Mouse (Mus musculus): Measurements from ENCODE around the gene Ntn1. TPM values are rescaled to one million over a fixed set of nuclear protein-coding genes. Genes with fewer than 3 reads are reported as not detected.
A peak's percentile ranks its signal among the peaks of the same experiment; 100 is the strongest.

The Ntn1 gene
- polyA plus RNA-seq, 1 experiment from 2014 or later = 3.2 TPM

DNA sequence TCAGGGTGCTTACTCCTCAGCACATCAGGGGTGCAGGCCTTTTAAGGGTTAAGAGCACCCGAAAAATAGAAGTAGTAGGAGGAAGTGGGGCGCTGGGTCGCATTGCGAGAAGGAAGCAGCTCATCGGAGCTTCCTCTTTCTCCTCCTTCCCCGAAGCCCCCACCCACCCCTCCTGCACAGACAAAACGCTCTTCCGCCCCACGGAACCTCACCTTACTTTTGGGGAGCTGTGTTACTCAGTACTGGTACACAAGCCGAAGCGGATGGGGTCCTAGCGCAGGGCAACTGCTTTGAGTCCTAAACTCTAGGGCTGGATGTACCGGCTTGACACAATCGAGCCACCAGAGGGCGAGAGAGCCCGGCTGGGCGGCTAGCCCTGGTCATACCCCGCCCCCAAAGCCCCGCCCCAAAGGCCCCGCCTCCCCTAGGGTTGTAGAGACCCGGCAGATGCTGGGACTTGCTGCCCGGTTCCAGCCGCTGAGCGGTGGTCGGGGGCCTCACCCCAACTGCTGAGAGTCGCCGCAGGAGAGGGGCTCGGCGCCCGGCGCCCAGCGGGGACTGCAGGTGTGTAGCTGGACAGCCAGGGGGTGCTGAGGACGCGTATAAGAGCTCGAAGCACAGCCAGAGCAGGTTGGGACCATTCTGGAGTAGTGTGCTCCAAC lies 31.2 kb upstream of the Ntn1 start, which contains the start of gene Pik3r5:
Gene Pik3r5 (plus strand): TSS at position 423 of the 662 bp plus-strand sequence.
- Histone ChIP-seq H3K27me3 (ENCODE audit: insufficient read depth, low read length) (0 out of 2 replicates have a peak, but pooled peaks cover 3% of the 10 kb centered on the region), H3K4me1 (ENCODE audit: insufficient read depth) (no peaks in the 10 kb centered on the region), H3K9me3 (ENCODE audit: low read depth, low read length) (no peaks in the 10 kb centered on the region), H3K4me2 (peak within 1 kb of the TSS; percentile 75), H3K4me3 (ENCODE audit: low read depth, low read length) (peak within 1 kb of the TSS; percentile 44), H3K36me3 (ENCODE audit: insufficient read depth) (no peaks in the 10 kb centered on the region), H3K9ac (peak within 1 kb of the TSS; percentile 52), H3K27ac (ENCODE audit: low read depth) (no peak within 1 kb of the TSS)
- DNase-seq = peak; percentile 93
- TF ChIP-seq CTCF (IDR thresholded peaks at IDR 0.05; ENCODE audit: low read depth) = peak; percentile 72
- ATAC-seq (ENCODE audit: insufficient read depth) = peak; percentile 94
- WGBS = 4% methylated on average over 35 of the region's 35 CpGs

DNA sequence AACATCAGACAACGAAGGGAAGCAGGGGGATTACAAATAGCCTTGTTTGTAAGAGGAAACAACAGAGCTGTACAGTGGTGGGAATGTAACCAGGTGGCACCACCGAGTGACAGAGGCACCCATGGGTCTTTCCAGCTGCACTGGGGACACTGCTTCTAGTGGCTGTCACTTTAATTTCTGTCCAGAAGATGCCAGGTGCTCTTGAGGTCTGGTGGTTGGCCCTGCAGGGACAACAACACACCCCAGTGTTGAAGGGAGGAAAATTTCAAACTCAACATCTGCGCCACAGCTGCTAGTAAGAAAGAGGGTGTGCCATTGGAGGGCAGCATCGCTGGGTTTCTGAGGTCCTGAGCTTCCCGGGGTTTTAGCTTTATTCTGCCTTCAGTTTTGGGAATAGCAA lies 30.0 kb upstream of the Ntn1 start:
- H3K4me1 ChIP-seq (ENCODE audit: insufficient read depth) = no peaks in the 10 kb centered on the region
- no peak overlapping the region for H3K27ac ChIP-seq (ENCODE audit: low read depth)
- 0 out of 2 replicates have a peak, but pooled peaks have one; percentile 12 for TF ChIP-seq CTCF (IDR thresholded peaks at IDR 0.05; ENCODE audit: low read depth)
- H3K9me3 ChIP-seq (ENCODE audit: low read depth, low read length) = no peaks in the 10 kb centered on the region
- H3K9ac ChIP-seq = no peak overlapping the region
- ATAC-seq (ENCODE audit: insufficient read depth) = no peak
- no peak overlapping the region for H3K4me2 ChIP-seq
- no peak overlapping the region for H3K4me3 ChIP-seq (ENCODE audit: low read depth, low read length)
- no peaks in the 10 kb centered on the region for H3K36me3 ChIP-seq (ENCODE audit: insufficient read depth)
- DNase-seq = no peak
- 56% methylated on average over 5 of the region's 5 CpGs for WGBS
- 0 out of 2 replicates have a peak, but pooled peaks cover 3% of the 10 kb centered on the region for H3K27me3 ChIP-seq (ENCODE audit: insufficient read depth, low read length)

DNA sequence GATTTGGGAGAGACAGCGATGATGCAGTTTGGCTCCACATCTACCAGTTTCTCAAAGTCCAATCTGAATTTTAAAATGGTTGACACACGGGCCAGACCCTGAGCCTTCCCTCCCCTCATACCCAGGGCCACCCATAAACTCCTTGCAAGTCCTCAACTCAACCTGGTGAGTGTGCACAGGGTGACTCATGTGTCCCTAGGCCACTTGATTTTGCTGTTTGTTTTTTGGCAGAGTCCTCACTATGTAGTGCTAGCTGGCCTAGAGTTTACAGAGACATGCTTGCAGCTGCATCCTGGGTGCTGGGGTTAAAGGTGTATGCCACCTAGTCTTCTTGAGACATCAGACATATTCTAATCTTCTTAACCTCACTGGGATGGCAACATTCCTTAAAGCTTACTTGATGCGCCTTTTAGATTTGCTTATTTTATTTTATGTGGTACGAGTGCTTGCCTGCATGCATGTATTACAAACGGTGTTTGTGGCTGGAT lies 26.5 kb upstream of the Ntn1 start:
- DNase-seq = no peak
- no peak for ATAC-seq (ENCODE audit: insufficient read depth)
- Histone ChIP-seq H3K4me2 (no peak overlapping the region), H3K27me3 (ENCODE audit: insufficient read depth, low read length) (0 out of 2 replicates have a peak, but pooled peaks cover 3% of the 10 kb centered on the region), H3K9ac (no peak overlapping the region), H3K4me1 (ENCODE audit: insufficient read depth) (no peaks in the 10 kb centered on the region), H3K27ac (ENCODE audit: low read depth) (no peak overlapping the region), H3K36me3 (ENCODE audit: insufficient read depth) (no peaks in the 10 kb centered on the region), H3K4me3 (ENCODE audit: low read depth, low read length) (no peak overlapping the region), H3K9me3 (ENCODE audit: low read depth, low read length) (no peaks in the 10 kb centered on the region)
- WGBS = 71% methylated on average over 5 of the region's 5 CpGs
- TF ChIP-seq CTCF (IDR thresholded peaks at IDR 0.05; ENCODE audit: low read depth) = no peak

GRCm38 (mm10) chr11:68425492-68426315 lies 25.1 kb upstream of the Ntn1 start:
- H3K4me2 ChIP-seq = no peak overlapping the region
- H3K9me3 ChIP-seq (ENCODE audit: low read depth, low read length) = no peaks in the 10 kb centered on the region
- no peak overlapping the region for H3K9ac ChIP-seq
- H3K36me3 ChIP-seq (ENCODE audit: insufficient read depth) = no peaks in the 10 kb centered on the region
- WGBS = 64% methylated on average over 8 of the region's 8 CpGs
- no peaks in the 10 kb centered on the region for H3K4me1 ChIP-seq (ENCODE audit: insufficient read depth)
- no peak for DNase-seq
- TF ChIP-seq CTCF (IDR thresholded peaks at IDR 0.05; ENCODE audit: low read depth) = no peak
- 0 out of 2 replicates have a peak, but pooled peaks cover 3% of the 10 kb centered on the region for H3K27me3 ChIP-seq (ENCODE audit: insufficient read depth, low read length)
- H3K27ac ChIP-seq (ENCODE audit: low read depth) = no peak overlapping the region
- H3K4me3 ChIP-seq (ENCODE audit: low read depth, low read length) = no peak overlapping the region
- no peak for ATAC-seq (ENCODE audit: insufficient read depth)

GRCm38 (mm10) chr11:68417831-68418230 lies 17.2 kb upstream of the Ntn1 start:
- Histone ChIP-seq H3K4me3 (ENCODE audit: low read depth, low read length) (no peak overlapping the region), H3K4me1 (ENCODE audit: insufficient read depth) (no peaks in the 10 kb centered on the region), H3K36me3 (ENCODE audit: insufficient read depth) (no peaks in the 10 kb centered on the region), H3K9me3 (ENCODE audit: low read depth, low read length) (no peaks in the 10 kb centered on the region), H3K4me2 (no peak overlapping the region), H3K27me3 (ENCODE audit: insufficient read depth, low read length) (no peaks in the 10 kb centered on the region), H3K9ac (no peak overlapping the region), H3K27ac (ENCODE audit: low read depth) (no peak overlapping the region)
- ATAC-seq (ENCODE audit: insufficient read depth) = no peak
- WGBS = 42% methylated on average over 9 of the region's 9 CpGs
- TF ChIP-seq CTCF (IDR thresholded peaks at IDR 0.05; ENCODE audit: low read depth) = peak; percentile 79
- DNase-seq = peak; percentile 49

DNA sequence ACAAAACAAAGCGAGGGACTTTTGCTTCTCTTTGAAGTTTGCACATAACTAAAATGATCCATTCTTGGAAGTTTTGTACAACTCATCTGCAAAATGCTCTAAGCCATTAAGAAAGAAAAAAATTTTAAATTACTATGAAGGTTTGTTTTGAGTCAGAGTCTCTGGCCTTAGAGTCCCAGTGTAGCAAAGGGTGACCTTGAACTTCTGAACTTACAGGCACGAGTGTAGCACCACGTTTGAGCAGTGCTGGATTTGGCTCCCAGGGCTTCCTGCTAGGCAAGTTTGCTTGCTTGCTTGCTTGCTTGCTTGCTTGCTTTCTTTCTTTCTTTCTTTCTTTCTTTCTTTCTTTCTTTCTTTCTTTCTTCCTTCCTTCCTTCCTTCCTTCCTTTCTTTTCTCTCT lies 16.4 kb upstream of the Ntn1 start:
- Histone ChIP-seq H3K9me3 (ENCODE audit: low read depth, low read length) (no peaks in the 10 kb centered on the region), H3K27me3 (ENCODE audit: insufficient read depth, low read length) (no peaks in the 10 kb centered on the region), H3K4me3 (ENCODE audit: low read depth, low read length) (no peak overlapping the region), H3K4me2 (no peak overlapping the region), H3K4me1 (ENCODE audit: insufficient read depth) (no peaks in the 10 kb centered on the region), H3K36me3 (ENCODE audit: insufficient read depth) (no peaks in the 10 kb centered on the region), H3K27ac (ENCODE audit: low read depth) (no peak overlapping the region), H3K9ac (no peak overlapping the region)
- WGBS = 44% methylated on average over 3 of the region's 3 CpGs
- ATAC-seq (ENCODE audit: insufficient read depth) = no peak
- TF ChIP-seq CTCF (IDR thresholded peaks at IDR 0.05; ENCODE audit: low read depth) = no peak
- no peak for DNase-seq

DNA sequence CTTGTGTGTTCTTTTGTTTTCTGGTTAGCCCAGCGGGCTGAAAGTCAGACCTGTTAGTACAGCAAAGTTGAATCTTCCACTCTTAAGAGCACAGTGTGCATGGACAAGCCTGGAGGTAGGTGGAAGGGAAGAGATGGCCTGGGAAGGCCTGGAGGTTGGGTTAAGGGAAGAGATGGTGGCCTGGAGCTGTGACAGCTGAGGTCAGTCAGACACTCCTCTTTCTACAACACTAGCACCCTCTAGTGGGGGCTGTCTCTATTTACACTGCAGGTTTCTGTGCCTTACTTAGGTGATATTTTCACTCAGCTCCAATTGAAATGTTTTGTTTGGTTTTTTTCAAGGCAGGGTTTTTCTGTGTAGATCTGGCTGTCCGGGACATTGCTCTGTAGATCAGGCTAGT lies 7.5 kb upstream of the Ntn1 start:
- 49% methylated on average over 2 of the region's 2 CpGs for WGBS
- H3K36me3 ChIP-seq (ENCODE audit: insufficient read depth) = no peaks in the 10 kb centered on the region
- 0 out of 2 replicates have a peak, but pooled peaks have one; percentile 41 for ATAC-seq (ENCODE audit: insufficient read depth)
- no peaks in the 10 kb centered on the region for H3K9me3 ChIP-seq (ENCODE audit: low read depth, low read length)
- H3K27me3 ChIP-seq (ENCODE audit: insufficient read depth, low read length) = 0 out of 2 replicates have a peak, but pooled peaks cover 3% of the 10 kb centered on the region
- TF ChIP-seq CTCF (IDR thresholded peaks at IDR 0.05; ENCODE audit: low read depth) = peak; percentile 90
- H3K9ac ChIP-seq = no peak overlapping the region
- H3K27ac ChIP-seq (ENCODE audit: low read depth) = no peak overlapping the region
- H3K4me2 ChIP-seq = no peak overlapping the region
- no peak overlapping the region for H3K4me3 ChIP-seq (ENCODE audit: low read depth, low read length)
- peak; percentile 93 for DNase-seq
- peaks cover 4% of the 10 kb centered on the region; the same call in 1 of the 2 replicates for H3K4me1 ChIP-seq (ENCODE audit: insufficient read depth)

Measured in lung, embryonic 14.5 days (tissue).